Mouse (Mus musculus) liver, embryonic 12.5 days (tissue): ENCODE results near the gene Dab2ip. TPM values are rescaled to one million over a fixed set of nuclear protein-coding genes. Genes with fewer than 3 reads are reported as not detected.

Source experiments
- ATAC-seq: fragments of 200-750 bp; cut with Nextera tagmentation; 2 replicates; pipeline ENCODE4 v1.8.0; 2017; ENCODE audit warnings: moderate number of reproducible peaks, mild to moderate bottlenecking, moderate library complexity
- H3K27ac ChIP-seq: fragments of 300-500 bp; sonication (generic); 2 replicates; pipeline ENCODE4 v1.5.1; 2016; ENCODE audit warnings: mild to moderate bottlenecking
- H3K27me3 ChIP-seq: fragments of 300-500 bp; sonication (generic); replicated peaks from 2 replicates; pipeline ENCODE4 v1.6.1; 2016; ENCODE audit warnings: mild to moderate bottlenecking, moderate library complexity
- H3K36me3 ChIP-seq: fragments of 300-500 bp; sonication (generic); 2 replicates; pipeline ENCODE4 v1.6.1; 2016; ENCODE audit warnings: mild to moderate bottlenecking, moderate library complexity
- H3K4me1 ChIP-seq: fragments of 300-500 bp; sonication (generic); 2 replicates; pipeline ENCODE4 v1.6.1; 2016
- H3K4me2 ChIP-seq: fragments of 300-500 bp; sonication (generic); 2 replicates; pipeline ENCODE4 v1.6.1; 2016; ENCODE audit warnings: mild to moderate bottlenecking, moderate library complexity
- H3K4me3 ChIP-seq: fragments of 300-500 bp; sonication (generic); 2 replicates; pipeline ENCODE4 v1.5.1; 2016; ENCODE audit warnings: mild to moderate bottlenecking, moderate library complexity
- H3K9ac ChIP-seq: fragments of 300-500 bp; sonication (generic); 2 replicates; pipeline ENCODE4 v1.6.1; 2016; ENCODE audit warnings: mild to moderate bottlenecking, moderate library complexity
- H3K9me3 ChIP-seq: fragments of 300-500 bp; sonication (generic); replicated peaks from 2 replicates; pipeline ENCODE4 v1.6.1; 2016; ENCODE audit warnings: mild to moderate bottlenecking, moderate library complexity
- WGBS: fragments of 180-500 bp; shearing (Covaris S2); methylation state at CpG from one replicate; pipeline ENCODE4 v1.1.7; 2016; ENCODE audit not compliant: insufficient replicate concordance; 5-methylcytosine and 5-hydroxymethylcytosine counted together
- polyA plus RNA-seq: library from polyadenylated mRNA; unstranded; fragments of >200 nt; fragmentation: Nextera tagmentation; extraction: Ambion mirVana; gene quantifications from 2 replicates; pipeline ENCODE4 v1.2.1, GENCODE M21; 2016

Gene Dab2ip
- polyA plus RNA-seq, 1 experiment from 2014 or later, result 8.6 TPM

DNA sequence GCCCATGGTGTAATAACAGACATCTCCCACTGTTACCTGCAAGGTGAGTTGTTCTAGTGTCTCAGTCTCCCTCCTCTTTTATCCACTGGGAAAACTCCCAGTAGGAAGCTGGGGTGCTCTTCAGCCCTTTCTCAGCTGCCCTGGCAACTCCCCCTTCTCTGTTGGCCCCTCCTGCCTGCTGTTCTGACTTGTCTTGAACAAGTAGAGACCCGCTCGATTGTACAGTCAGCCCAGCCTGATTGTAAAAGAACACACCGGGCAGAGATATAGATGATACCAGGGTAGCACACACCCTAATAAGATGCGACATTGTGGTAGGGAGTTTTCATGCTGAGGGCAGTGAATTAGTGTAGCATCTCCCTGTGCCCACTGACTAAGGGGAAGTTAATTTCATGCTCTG, 111.2 kb downstream of the Dab2ip start:
- H3K27me3 ChIP-seq, result peaks cover 6% of the 10 kb centered on the region
- H3K4me3 ChIP-seq, result no peak overlapping the region
- no peak for ATAC-seq
- no peaks in the 10 kb centered on the region for H3K36me3 ChIP-seq
- WGBS, result 61% methylated on average over 4 of the region's 4 CpGs
- no peak overlapping the region for H3K27ac ChIP-seq
- H3K9me3 ChIP-seq, result no peaks in the 10 kb centered on the region
- no peak overlapping the region for H3K4me2 ChIP-seq
- H3K9ac ChIP-seq, result no peak overlapping the region
- H3K4me1 ChIP-seq, result 0 out of 2 replicates have a peak, but pooled peaks cover 3% of the 10 kb centered on the region

DNA sequence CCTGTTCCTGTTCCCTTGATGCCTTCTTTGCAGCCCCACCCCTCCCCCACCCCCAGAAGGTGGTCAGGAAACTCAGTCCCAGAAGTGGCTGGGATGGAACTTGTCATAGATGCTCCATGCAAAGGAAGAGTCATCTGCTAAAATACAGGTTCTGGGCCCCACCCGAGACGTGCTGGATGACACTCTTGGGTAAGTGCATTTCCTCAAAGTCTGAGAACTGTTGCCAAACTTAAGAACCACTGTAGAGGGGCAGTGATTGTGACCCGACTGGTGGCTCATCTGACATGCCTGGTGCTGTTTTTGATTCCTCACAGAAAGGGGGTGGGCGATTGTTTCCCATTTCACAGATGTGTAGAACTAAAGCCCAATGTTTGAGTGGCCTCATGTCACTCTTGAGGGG, 111.7 kb downstream of the Dab2ip start:
- no peak for ATAC-seq
- Histone ChIP-seq H3K9me3 (no peaks in the 10 kb centered on the region), H3K9ac (no peak overlapping the region), H3K4me1 (0 out of 2 replicates have a peak, but pooled peaks cover 3% of the 10 kb centered on the region), H3K27me3 (peaks cover 1% of the 10 kb centered on the region; the same call in 1 of the 2 replicates), H3K4me3 (no peak overlapping the region), H3K4me2 (no peak overlapping the region), H3K36me3 (no peaks in the 10 kb centered on the region), H3K27ac (no peak overlapping the region)
- 52% methylated on average over 4 of the region's 4 CpGs for WGBS

DNA sequence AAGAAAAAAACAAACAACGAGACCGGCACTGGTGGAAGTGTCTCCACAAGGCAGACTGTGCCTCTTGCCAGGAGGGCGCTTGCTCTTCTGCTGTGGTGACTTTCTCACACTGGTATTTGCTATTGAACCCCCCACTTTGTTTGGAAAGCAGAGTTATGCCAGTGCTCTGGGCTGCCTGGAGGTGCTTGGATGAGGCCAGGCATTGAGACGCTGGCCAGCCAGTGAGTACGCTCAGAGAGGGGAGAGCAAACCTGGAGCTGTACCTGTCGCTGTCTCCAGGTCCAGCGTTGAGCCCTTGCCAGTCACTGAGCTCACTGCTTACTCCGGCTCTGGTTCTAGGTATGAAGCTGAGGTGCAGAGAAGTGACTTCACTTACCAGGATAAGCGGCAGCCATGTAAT, 112.2 kb downstream of the Dab2ip start:
- ATAC-seq, result no peak
- H3K9me3 ChIP-seq, result no peaks in the 10 kb centered on the region
- H3K4me1 ChIP-seq, result peaks cover 5% of the 10 kb centered on the region; the same call in 1 of the 2 replicates
- no peaks in the 10 kb centered on the region for H3K36me3 ChIP-seq
- WGBS, result 78% methylated on average over 9 of the region's 9 CpGs
- no peak overlapping the region for H3K27ac ChIP-seq
- H3K27me3 ChIP-seq, result no peaks in the 10 kb centered on the region
- no peak overlapping the region for H3K4me3 ChIP-seq
- no peak overlapping the region for H3K4me2 ChIP-seq
- no peak overlapping the region for H3K9ac ChIP-seq

DNA sequence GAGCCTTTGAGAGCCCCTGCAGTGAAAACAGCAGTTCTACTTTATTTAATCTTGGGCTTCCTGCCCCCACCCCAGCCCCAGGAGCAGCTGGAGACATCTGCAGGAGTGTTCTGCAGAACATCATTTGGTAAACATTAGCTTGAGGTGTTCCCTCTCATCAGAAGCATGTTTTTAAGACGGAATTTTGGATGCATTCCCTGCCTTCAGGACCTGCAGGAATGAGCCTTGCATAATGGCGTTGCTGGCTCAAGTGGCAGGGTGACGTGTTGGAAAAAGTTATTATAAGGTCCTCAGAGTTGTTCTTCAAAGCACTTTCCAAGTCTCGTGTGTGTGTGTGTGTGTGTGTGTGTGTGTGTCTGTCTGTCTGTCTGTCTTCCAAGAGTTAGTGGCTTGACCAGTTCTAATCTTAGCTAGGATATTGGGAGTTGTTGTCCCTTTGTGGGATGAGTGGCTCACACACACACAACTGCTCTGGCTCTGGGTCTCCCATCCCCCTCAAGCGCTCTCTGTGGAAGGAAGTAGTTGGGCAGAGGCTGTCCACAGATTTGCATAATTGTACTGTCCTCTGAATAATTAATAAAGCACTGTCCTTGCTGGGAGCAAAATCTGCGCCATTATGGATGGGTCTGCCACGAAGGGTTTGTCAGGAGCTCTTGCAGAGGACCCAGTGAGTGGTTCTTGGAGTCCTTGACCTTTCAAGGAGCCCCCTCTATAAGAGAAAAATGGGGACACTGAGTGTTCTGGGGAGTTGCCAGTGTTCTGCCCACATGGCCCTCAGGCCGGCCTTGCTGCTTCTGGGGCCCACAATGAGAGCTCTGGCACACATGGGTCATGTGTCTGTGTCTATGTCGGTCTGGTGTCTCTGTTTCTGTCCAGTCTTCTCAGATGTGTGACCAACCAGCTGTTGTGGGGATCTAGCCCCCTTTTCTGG, 114.2 kb downstream of the Dab2ip start:
- ATAC-seq, result no peak
- Histone ChIP-seq H3K4me2 (no peak overlapping the region), H3K9me3 (no peaks in the 10 kb centered on the region), H3K27ac (no peak overlapping the region), H3K4me3 (no peak overlapping the region), H3K36me3 (no peaks in the 10 kb centered on the region), H3K27me3 (no peaks in the 10 kb centered on the region), H3K9ac (no peak overlapping the region), H3K4me1 (peaks cover 24% of the 10 kb centered on the region)
- 60% methylated on average over 9 of the region's 9 CpGs for WGBS

DNA sequence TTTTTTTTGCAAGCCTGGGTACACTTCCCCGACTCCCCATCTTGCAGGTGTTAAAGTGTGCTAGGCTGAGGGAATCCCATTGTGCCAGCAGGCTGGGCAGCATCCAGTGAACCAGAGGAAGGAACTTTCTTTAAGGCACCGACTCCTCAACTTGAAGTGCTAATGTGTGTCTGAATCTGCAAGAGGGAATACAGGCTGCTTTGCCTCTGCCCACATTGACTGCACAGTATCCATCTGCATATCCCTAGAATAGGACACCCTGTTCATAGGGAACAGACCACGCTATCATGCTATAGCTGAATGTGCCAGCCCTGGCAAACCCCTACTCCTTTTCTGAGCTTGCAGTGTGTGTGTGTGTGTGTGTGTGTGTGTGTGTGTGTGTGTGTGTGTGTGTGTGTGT, 115.1 kb downstream of the Dab2ip start:
- no peaks in the 10 kb centered on the region for H3K36me3 ChIP-seq
- WGBS, result 66% methylated on average over 3 of the region's 3 CpGs
- ATAC-seq, result no peak
- peaks cover 33% of the 10 kb centered on the region for H3K4me1 ChIP-seq
- no peaks in the 10 kb centered on the region for H3K9me3 ChIP-seq
- H3K9ac ChIP-seq, result no peak overlapping the region
- H3K27me3 ChIP-seq, result no peaks in the 10 kb centered on the region
- no peak overlapping the region for H3K27ac ChIP-seq
- H3K4me2 ChIP-seq, result no peak overlapping the region
- H3K4me3 ChIP-seq, result no peak overlapping the region

DNA sequence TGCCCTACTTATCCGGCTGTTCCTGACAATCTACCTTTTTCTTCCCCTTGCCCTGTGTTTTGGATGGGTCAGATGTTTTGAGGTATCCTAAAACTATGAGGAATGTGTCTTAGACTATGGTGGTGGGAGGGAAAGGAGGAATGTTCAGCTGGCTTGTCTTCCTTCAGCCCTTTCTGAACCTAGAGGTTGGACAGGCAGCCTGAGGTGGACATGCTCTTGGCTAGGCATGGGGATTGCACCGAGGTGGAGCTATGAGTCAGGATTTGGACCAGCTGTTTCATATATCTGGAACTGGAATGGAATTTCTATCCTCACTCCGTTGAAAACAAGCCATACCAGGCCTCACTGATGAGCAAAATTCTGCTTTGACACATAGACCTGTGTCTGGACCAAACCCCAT, 115.9 kb downstream of the Dab2ip start:
- 57% methylated on average over 3 of the region's 3 CpGs for WGBS
- ATAC-seq, result no peak
- Histone ChIP-seq H3K4me1 (peaks cover 41% of the 10 kb centered on the region), H3K27me3 (no peaks in the 10 kb centered on the region), H3K9me3 (no peaks in the 10 kb centered on the region), H3K4me3 (no peak overlapping the region), H3K9ac (no peak overlapping the region), H3K27ac (no peak overlapping the region), H3K36me3 (no peaks in the 10 kb centered on the region), H3K4me2 (no peak overlapping the region)

DNA sequence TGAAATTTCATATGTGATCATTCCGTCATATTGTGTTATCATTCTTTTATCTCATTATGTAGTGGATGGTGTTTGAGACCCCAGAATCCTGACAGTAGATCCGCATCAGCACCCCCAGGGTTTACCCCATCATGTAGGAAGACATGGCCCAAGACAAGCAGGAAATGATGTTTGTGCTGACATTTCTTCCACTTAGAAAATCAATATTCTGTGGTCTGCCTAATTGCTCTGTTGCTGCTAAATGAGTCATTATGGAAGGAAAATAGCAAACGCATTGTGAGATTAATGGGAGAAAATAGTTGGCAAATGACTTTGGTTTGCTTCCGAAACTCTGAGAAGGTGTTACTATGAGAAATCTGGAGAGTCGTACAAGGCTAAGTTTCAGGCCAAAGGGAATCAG, 116.4 kb downstream of the Dab2ip start:
- WGBS, result 70% methylated on average over 5 of the region's 5 CpGs
- ATAC-seq, result no peak

DNA sequence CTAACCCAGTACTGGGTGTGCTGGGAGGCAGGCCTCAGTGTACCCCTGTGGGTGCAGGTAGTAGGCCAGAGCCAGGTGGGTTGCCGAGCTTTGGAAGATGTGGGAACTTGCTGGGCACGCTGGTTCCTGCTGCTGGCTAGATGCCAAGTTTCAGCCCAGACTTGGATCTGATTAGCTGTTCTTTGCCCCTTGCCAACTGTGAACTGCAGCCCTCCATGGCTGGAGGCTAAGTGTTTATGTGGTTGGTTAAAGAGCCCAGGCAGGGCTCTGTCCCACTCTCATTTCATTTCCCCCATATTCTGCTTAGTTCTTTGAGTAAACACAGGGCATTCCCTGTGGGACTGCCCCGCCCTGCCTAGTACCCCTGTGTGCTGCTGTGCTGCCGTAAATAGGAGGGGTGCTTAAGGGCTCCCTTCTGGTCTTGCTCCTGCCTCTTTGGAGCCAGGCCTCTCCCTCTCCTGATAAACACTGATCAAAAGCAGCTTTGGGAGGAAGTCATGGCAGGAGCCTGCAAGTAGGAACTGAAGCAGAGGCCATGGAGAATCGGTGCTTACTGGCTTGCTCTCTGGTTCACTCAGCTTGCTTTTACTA, 118.1 kb downstream of the Dab2ip start:
- WGBS, result 44% methylated on average over 5 of the region's 5 CpGs
- H3K4me1 ChIP-seq, result peaks cover 60% of the 10 kb centered on the region
- H3K9me3 ChIP-seq, result no peaks in the 10 kb centered on the region
- H3K36me3 ChIP-seq, result no peaks in the 10 kb centered on the region
- H3K4me2 ChIP-seq, result no peak overlapping the region
- H3K27ac ChIP-seq, result no peak overlapping the region
- H3K4me3 ChIP-seq, result no peak overlapping the region
- H3K9ac ChIP-seq, result no peak overlapping the region
- ATAC-seq, result no peak
- no peaks in the 10 kb centered on the region for H3K27me3 ChIP-seq

More for the DNA sequence above, 116.4 kb downstream of the Dab2ip start:
- H3K4me3 ChIP-seq, result no peak overlapping the region
- H3K36me3 ChIP-seq, result no peaks in the 10 kb centered on the region
- H3K9me3 ChIP-seq, result no peaks in the 10 kb centered on the region
- H3K27ac ChIP-seq, result no peak overlapping the region
- no peak overlapping the region for H3K4me2 ChIP-seq
- H3K27me3 ChIP-seq, result no peaks in the 10 kb centered on the region
- no peak overlapping the region for H3K9ac ChIP-seq
- peaks cover 42% of the 10 kb centered on the region for H3K4me1 ChIP-seq

DNA sequence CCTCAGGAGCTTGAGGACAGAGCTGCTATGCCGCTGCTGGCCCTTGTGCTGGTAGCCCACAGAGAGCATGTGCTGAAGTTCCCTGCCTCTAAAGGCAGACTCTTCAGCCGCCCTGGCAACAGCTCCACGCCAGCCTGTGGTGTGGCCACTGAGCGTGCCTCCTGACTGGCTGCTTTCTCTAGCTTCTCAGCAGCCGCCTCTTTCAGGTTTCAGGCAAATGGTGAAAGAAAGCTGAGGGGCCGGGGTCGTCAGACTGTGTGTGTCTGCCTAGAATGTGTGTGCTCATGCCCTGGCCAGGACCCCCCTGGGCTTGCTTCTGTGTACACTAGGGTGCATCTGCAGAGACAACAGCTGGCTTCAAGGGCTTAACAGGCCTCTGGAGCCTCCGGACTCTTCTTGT, 119.8 kb downstream of the Dab2ip start:
- Histone ChIP-seq H3K4me1 (peaks cover 74% of the 10 kb centered on the region), H3K9me3 (no peaks in the 10 kb centered on the region), H3K4me3 (no peak overlapping the region), H3K36me3 (no peaks in the 10 kb centered on the region), H3K4me2 (no peak overlapping the region), H3K27me3 (no peaks in the 10 kb centered on the region), H3K27ac (no peak overlapping the region), H3K9ac (no peak overlapping the region)
- ATAC-seq, result no peak
- 52% methylated on average over 8 of the region's 8 CpGs for WGBS

DNA sequence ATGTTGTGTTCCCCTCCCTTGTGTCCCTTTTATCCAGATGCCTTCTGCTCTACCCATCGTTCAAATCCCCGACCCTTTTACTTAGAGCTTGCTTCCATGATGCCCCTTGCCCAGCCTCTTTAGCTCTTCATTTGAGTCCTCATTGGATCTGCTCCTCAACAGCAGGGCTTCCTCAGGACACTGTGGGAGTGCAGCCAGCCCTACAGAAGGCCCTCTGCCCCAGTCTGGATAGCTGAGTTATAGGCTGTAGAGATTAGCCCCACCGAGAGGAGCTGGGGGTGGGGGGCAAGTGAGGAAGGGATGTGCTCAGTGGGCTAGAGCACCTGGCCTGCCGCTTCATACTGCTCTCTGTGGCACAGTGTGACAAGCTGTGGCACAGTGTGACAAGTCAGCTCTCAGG, 120.4 kb downstream of the Dab2ip start:
- H3K4me3 ChIP-seq, result no peak overlapping the region
- no peak for ATAC-seq
- no peaks in the 10 kb centered on the region for H3K36me3 ChIP-seq
- 35% methylated on average over 4 of the region's 4 CpGs for WGBS
- peaks cover 76% of the 10 kb centered on the region for H3K4me1 ChIP-seq
- no peak overlapping the region for H3K4me2 ChIP-seq
- H3K9me3 ChIP-seq, result no peaks in the 10 kb centered on the region
- no peak overlapping the region for H3K27ac ChIP-seq
- no peaks in the 10 kb centered on the region for H3K27me3 ChIP-seq
- H3K9ac ChIP-seq, result no peak overlapping the region

DNA sequence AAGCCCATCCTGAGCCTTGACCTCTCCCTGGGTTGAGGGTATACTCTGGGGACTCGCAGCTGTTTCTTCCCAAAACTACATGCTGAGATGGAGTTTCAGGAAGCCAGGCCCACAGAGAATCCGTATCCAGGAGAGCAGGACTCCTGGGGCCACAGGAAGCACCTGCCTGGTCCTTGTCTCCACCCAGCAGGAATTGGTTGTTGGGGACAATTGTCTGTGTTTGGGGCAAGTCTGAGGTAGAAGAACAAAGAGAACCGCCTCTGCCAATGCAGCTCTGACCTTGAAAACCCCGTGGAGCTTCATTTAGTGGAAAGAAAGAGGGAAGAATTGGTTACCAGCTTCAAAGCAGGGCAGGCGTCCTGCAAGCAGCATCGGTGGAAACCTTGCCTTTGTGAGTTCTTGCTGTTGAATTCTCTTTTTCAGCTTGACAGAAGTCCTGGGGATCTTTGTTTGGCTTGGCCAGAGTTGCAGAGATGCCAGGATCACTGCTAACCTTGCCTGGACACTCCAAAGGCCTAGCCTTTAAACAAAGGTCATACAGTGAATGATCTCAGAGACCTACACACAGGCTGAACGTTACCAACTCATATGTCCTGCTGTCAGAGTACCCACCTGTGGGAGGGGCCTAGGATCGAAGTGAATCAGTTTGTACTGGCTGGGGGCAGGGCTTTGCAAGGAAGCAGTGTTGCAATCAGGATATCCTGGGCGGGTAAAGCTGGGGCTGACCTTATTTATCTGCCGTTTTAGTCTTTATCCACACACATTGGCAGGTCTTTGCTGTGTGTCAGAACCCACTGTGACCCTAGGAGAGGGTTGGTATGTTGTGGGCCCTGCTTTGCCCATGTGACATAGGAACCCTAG, 122.0 kb downstream of the Dab2ip start:
- Histone ChIP-seq H3K4me2 (peak overlapping the region; percentile 14; the same call in 1 of the 2 replicates), H3K9ac (no peak overlapping the region), H3K4me1 (peaks cover 84% of the 10 kb centered on the region)

More for the DNA sequence above, 122.0 kb downstream of the Dab2ip start:
- Histone ChIP-seq H3K4me3 (no peak overlapping the region), H3K27ac (peak overlapping the region; percentile 66), H3K9me3 (no peaks in the 10 kb centered on the region), H3K36me3 (no peaks in the 10 kb centered on the region), H3K27me3 (no peaks in the 10 kb centered on the region)
- WGBS, result 17% methylated on average over 10 of the region's 10 CpGs
- ATAC-seq, result peak; percentile 73
